Mouse (Mus musculus): ENCODE measurements at regions not wholly inside any gene's neighbourhood (a gene's known extent, or its start where the extent isn't known, plus 50 kb on each side); places are given as distances from the start of the nearest gene placed in this dataset.

GRCm38 (mm10) chr1:185741034-185741890, 286.6 kb downstream of the Slc30a10 start:
- Histone ChIP-seq H3K4me1 (ENCODE audit: control insufficient read depth, insufficient read depth, low read length) (no peaks in the 10 kb centered on the region), H3K27me3 (ENCODE audit: control insufficient read depth, insufficient read depth, low read length) (no peaks in the 10 kb centered on the region), H3K36me3 (ENCODE audit: control insufficient read depth, insufficient read depth, low read length) (no peaks in the 10 kb centered on the region), H3K27ac (ENCODE audit: control insufficient read depth, insufficient read depth, low read depth, low read length) (no peak overlapping the region), H3K4me3 (ENCODE audit: control insufficient read depth, low read depth, low read length) (no peak overlapping the region)
- TF ChIP-seq CTCF (IDR thresholded peaks at IDR 0.05; ENCODE audit: control insufficient read depth, insufficient read depth, insufficient replicate concordance, low read depth, low read length) (no peak), POLR2A (IDR thresholded peaks at IDR 0.05; ENCODE audit: control insufficient read depth, low read depth, low read length) (no peak)

- Histone ChIP-seq H3K4me1 (ENCODE audit: control insufficient read depth, insufficient read depth, low read length) (no peaks in the 10 kb centered on the region), H3K27ac (ENCODE audit: control insufficient read depth, insufficient read depth, low read depth, low read length) (no peak overlapping the region), H3K27me3 (ENCODE audit: control insufficient read depth, insufficient read depth, low read length) (no peaks in the 10 kb centered on the region), H3K4me3 (ENCODE audit: control insufficient read depth, low read depth, low read length) (no peak overlapping the region), H3K36me3 (ENCODE audit: control insufficient read depth, insufficient read depth, low read length) (no peaks in the 10 kb centered on the region)
- TF ChIP-seq POLR2A (IDR thresholded peaks at IDR 0.05; ENCODE audit: control insufficient read depth, low read depth, low read length) (no peak), CTCF (IDR thresholded peaks at IDR 0.05; ENCODE audit: control insufficient read depth, insufficient read depth, insufficient replicate concordance, low read depth, low read length) (no peak)
These were observed 294.6 kb downstream of the Slc30a10 start for GRCm38 (mm10) chr1:185749251-185749650.

- no peak overlapping the region for H3K27ac ChIP-seq (ENCODE audit: control insufficient read depth, insufficient read depth, low read depth, low read length)
- TF ChIP-seq CTCF (IDR thresholded peaks at IDR 0.05; ENCODE audit: control insufficient read depth, insufficient read depth, insufficient replicate concordance, low read depth, low read length) (no peak; the same call in 1 of the 2 replicates), POLR2A (IDR thresholded peaks at IDR 0.05; ENCODE audit: control insufficient read depth, low read depth, low read length) (no peak)
- no peak overlapping the region for H3K4me3 ChIP-seq (ENCODE audit: control insufficient read depth, low read depth, low read length)
- no peaks in the 10 kb centered on the region for H3K27me3 ChIP-seq (ENCODE audit: control insufficient read depth, insufficient read depth, low read length)
- H3K4me1 ChIP-seq (ENCODE audit: control insufficient read depth, insufficient read depth, low read length) = no peaks in the 10 kb centered on the region
- no peaks in the 10 kb centered on the region for H3K36me3 ChIP-seq (ENCODE audit: control insufficient read depth, insufficient read depth, low read length)
These were observed 300.0 kb downstream of the Slc30a10 start for GRCm38 (mm10) chr1:185754486-185755290.

GRCm38 (mm10) chr1:185757376-185757775, 302.7 kb downstream of the Slc30a10 start:
- Histone ChIP-seq H3K27me3 (ENCODE audit: control insufficient read depth, insufficient read depth, low read length) (no peaks in the 10 kb centered on the region), H3K36me3 (ENCODE audit: control insufficient read depth, insufficient read depth, low read length) (no peaks in the 10 kb centered on the region), H3K4me3 (ENCODE audit: control insufficient read depth, low read depth, low read length) (no peak overlapping the region), H3K4me1 (ENCODE audit: control insufficient read depth, insufficient read depth, low read length) (no peaks in the 10 kb centered on the region), H3K27ac (ENCODE audit: control insufficient read depth, insufficient read depth, low read depth, low read length) (no peak overlapping the region)
- TF ChIP-seq CTCF (IDR thresholded peaks at IDR 0.05; ENCODE audit: control insufficient read depth, insufficient read depth, insufficient replicate concordance, low read depth, low read length) = no peak
- no peak for TF ChIP-seq POLR2A (IDR thresholded peaks at IDR 0.05; ENCODE audit: control insufficient read depth, low read depth, low read length)

- no peak overlapping the region for H3K4me3 ChIP-seq (ENCODE audit: control insufficient read depth, low read depth, low read length)
These were observed 319.6 kb downstream of the Slc30a10 start for GRCm38 (mm10) chr1:185774202-185774601.

GRCm38 (mm10) chr1:185779604-185780003, 325.0 kb downstream of the Slc30a10 start:
- H3K4me1 ChIP-seq (ENCODE audit: control insufficient read depth, insufficient read depth, low read length) = no peaks in the 10 kb centered on the region
- no peak overlapping the region for H3K27ac ChIP-seq (ENCODE audit: control insufficient read depth, insufficient read depth, low read depth, low read length)
- no peaks in the 10 kb centered on the region for H3K36me3 ChIP-seq (ENCODE audit: control insufficient read depth, insufficient read depth, low read length)
- TF ChIP-seq CTCF (IDR thresholded peaks at IDR 0.05; ENCODE audit: control insufficient read depth, insufficient read depth, insufficient replicate concordance, low read depth, low read length) (no peak), POLR2A (IDR thresholded peaks at IDR 0.05; ENCODE audit: control insufficient read depth, low read depth, low read length) (no peak)
- H3K27me3 ChIP-seq (ENCODE audit: control insufficient read depth, insufficient read depth, low read length) = no peaks in the 10 kb centered on the region
- no peak overlapping the region for H3K4me3 ChIP-seq (ENCODE audit: control insufficient read depth, low read depth, low read length)

More at GRCm38 (mm10) chr1:185774202-185774601, 319.6 kb downstream of the Slc30a10 start:
- TF ChIP-seq POLR2A (IDR thresholded peaks at IDR 0.05; ENCODE audit: control insufficient read depth, low read depth, low read length) (no peak), CTCF (IDR thresholded peaks at IDR 0.05; ENCODE audit: control insufficient read depth, insufficient read depth, insufficient replicate concordance, low read depth, low read length) (no peak)
- Histone ChIP-seq H3K4me1 (ENCODE audit: control insufficient read depth, insufficient read depth, low read length) (no peaks in the 10 kb centered on the region), H3K36me3 (ENCODE audit: control insufficient read depth, insufficient read depth, low read length) (no peaks in the 10 kb centered on the region), H3K27ac (ENCODE audit: control insufficient read depth, insufficient read depth, low read depth, low read length) (no peak overlapping the region), H3K27me3 (ENCODE audit: control insufficient read depth, insufficient read depth, low read length) (no peaks in the 10 kb centered on the region)

GRCm38 (mm10) chr1:185802156-185802555, 315.0 kb downstream of the Lyplal1 start:
- H3K27ac ChIP-seq (ENCODE audit: control insufficient read depth, insufficient read depth, low read depth, low read length) = no peak overlapping the region
- no peak for TF ChIP-seq POLR2A (IDR thresholded peaks at IDR 0.05; ENCODE audit: control insufficient read depth, low read depth, low read length)
- TF ChIP-seq CTCF (IDR thresholded peaks at IDR 0.05; ENCODE audit: control insufficient read depth, insufficient read depth, insufficient replicate concordance, low read depth, low read length) = no peak
- H3K4me1 ChIP-seq (ENCODE audit: control insufficient read depth, insufficient read depth, low read length) = no peaks in the 10 kb centered on the region
- H3K27me3 ChIP-seq (ENCODE audit: control insufficient read depth, insufficient read depth, low read length) = no peaks in the 10 kb centered on the region
- no peak overlapping the region for H3K4me3 ChIP-seq (ENCODE audit: control insufficient read depth, low read depth, low read length)
- H3K36me3 ChIP-seq (ENCODE audit: control insufficient read depth, insufficient read depth, low read length) = no peaks in the 10 kb centered on the region

Measured in testis, adult 2 months (tissue).